Mouse (Mus musculus) heart, postnatal 10 days (tissue): ENCODE measurements around the gene Pmvk. TPM values are rescaled to one million over a fixed set of nuclear protein-coding genes. Genes with fewer than 3 reads are reported as not detected.

Experiments used
- DNase-seq, 2 experiments: peaks; one replicate each; pipeline ENCODE4 v3.0.0; 2021
- intact Hi-C: fragments of 180-260 bp; cut with DNase I; formaldehyde crosslinking; loops from one replicate; pipeline ENCODE4 v1.15.1; 2025
- total RNA-seq, 2 experiments: library from RNA; stranded (reverse); gene quantifications; 2 replicates each; pipeline ENCODE4 v1.2.3; 2021

Gene Pmvk
- 10 to 100 TPM in 1 of 2 experiments, 1 to 10 TPM in 1; 8.9 to 12.1 TPM for total RNA-seq

GRCm38 (mm10) chr3:89454401-89455177, at the start of gene Pmvk:
Gene Pmvk (plus strand): TSS chr3:89454541.
- DNase-seq = no peak
- intact Hi-C loops = loop anchor here (5.0 kb wide), 1 partner anchor 233 kb away; no protein-coding TSS in a partner anchor

- intact Hi-C loops = loop anchor here (5.0 kb wide), 1 partner anchor 40 kb away; no protein-coding TSS in a partner anchor
- DNase-seq = no peak
These were observed 47.5 kb upstream of the Pmvk start for GRCm38 (mm10) chr3:89406887-89407286.

- intact Hi-C loops = loop anchor here (5.0 kb wide), 1 partner anchor 39 kb away; no protein-coding TSS in a partner anchor
These were observed 45.9 kb upstream of the Pmvk start for GRCm38 (mm10) chr3:89408448-89408847.

DNA sequence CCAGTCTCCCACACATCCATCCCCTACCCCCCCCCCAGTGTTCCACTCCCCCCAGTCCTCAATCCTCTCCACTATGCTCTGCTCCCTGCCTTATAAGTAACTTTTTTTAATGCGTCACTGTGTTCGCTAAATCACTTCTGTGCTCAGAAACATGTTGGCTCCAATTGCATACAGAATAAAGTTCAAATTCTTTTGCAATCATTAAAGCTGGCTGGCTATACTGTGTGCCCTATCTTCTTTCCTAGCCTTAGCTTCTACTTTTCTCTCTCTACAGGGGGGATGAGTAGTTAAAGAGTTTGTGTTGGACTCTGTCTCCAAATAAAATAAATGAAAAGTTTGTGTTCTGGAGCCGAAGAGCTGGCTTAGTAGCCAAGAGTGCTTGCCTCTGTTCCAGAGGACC, 44.6 kb upstream of the Pmvk start:
- DNase-seq = no peak
- intact Hi-C loops = loop anchor here (2.0 to 5.0 kb wide), 2 partner anchors 15 to 38 kb away; partner anchors contain the start of gene Zbtb7b

More at GRCm38 (mm10) chr3:89408448-89408847, 45.9 kb upstream of the Pmvk start:
- no peak for DNase-seq

DNA sequence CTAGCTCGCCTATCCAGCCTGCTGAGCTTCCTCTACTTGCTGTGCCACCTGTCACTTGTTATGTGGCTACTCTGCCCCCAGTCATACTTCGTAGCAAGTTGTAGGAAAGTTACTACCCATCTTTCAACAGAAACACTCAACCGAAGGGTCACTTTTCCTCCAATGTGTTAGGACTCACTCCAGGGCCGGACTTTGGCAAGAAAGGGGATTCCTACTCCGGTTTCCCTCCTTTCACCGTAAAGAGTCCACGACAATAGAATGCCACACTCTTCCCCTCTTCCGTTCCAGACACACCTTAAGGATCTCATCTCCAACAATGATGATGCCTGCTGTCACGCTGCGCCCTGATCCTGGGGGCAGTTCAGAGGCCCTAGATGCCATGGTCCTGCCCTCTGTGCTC, 43.5 kb upstream of the Pmvk start:
- no peak for DNase-seq
- intact Hi-C loops = loop anchor here (1.0 to 2.0 kb wide), 2 partner anchors 16 to 33 kb away; partner anchors contain the start of gene Zbtb7b

DNA sequence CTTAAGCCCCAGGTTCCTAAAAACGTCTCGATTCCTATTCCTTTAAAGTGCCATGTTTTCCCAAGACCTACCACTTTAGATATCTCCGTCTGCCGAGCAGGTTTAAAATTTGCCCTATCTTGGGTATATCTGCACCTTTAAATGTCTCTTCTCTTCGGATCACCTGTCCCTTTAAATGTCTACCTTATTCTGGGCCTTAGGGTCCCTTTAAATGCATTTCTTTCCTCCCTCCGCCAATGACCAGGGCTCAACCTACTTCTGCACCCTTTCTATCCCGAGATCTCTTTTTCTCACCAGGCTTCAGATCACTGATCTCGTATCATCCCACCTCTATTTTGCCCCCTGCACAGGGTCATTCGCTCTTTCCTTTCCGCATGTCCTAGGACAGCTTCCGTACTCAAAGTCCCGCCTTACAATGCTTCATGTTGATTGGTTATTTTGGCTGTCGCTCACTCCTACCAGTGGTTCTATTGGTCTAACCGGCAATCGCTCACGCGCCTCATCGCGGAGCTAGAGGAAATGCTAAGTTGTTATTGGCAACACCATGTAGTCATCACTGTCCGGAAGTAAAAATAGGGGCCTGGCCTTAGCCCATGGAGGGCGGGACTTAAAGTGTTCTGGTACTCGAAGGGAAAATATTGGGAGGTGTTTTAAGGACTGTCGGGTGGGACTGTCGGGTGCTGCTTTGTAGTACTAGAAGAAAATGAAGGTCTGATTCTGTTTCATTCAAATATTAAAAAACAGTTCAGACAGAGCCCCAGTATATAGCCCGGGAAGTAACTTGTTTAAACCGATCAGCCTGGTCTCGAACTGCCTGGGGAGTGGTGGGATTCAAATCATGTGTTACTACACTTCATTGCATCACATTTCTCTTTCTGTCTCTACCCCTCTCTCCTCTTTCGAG, 42.6 kb upstream of the Pmvk start, which contains the start of gene Flad1:
Gene Flad1, minus strand, starts transcription at position 381 of the 904 bp plus-strand sequence.
- peak; percentile 100 for DNase-seq
- intact Hi-C loops = loop anchor here (1.0 to 2.0 kb wide), 2 partner anchors 17 to 33 kb away; partner anchors contain the start of gene Zbtb7b

DNA sequence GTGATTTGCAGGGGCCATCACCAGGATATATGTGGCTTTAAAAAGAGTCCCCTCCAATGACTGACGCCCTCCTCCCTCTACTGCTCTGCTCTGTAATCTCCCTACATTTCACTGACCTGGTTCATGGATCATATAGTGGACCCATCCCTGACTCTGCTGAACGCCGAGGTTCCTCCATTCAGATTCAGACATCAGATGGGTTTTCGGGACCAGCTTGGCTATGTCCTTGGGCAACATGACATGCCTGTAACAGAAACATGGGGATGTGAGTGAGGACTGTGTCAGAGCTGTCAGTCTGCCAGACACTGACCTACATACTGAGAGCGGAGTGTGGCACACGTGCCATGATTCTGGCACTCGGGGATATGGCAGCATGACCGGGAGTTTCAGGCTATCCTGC, 38.2 kb upstream of the Pmvk start:
- intact Hi-C loops = no loop called here
- no peak for DNase-seq

GRCm38 (mm10) chr3:89417131-89417530, 37.2 kb upstream of the Pmvk start:
- DNase-seq = no peak
- intact Hi-C loops = no loop called here

DNA sequence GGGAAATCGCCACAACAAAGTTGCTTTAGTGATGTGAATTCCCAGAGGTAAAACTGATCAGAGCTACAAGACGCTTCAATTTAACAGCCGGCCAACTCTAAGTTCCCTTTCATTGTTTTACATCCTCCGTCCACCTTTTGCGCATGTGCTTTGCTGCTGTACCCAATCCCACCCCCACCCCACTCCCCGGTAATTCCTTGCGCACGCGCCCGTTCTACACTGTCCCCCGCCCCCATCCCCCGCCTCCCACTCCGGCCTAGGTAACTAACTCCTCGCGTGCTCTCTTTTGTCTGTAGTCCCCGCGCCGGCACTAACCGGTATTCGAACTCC, 36.5 kb upstream of the Pmvk start:
- intact Hi-C loops = loop anchor here (2.0 kb wide), 1 partner anchor 23 kb away; the partner anchor contains the start of gene Zbtb7b

GRCm38 (mm10) chr3:89418170-89418860, 36.0 kb upstream of the Pmvk start, which contains the start of the genes Cks1b and Shc1:
Gene Cks1b (minus strand): TSS chr3:89418383.
Gene Shc1 (plus strand): TSS chr3:89418443.
- intact Hi-C loops = loop anchor here (2.0 kb wide), 1 partner anchor 24 kb away; the partner anchor contains the start of gene Zbtb7b
- peak; percentile 98 for DNase-seq

More for the DNA sequence above, 36.5 kb upstream of the Pmvk start:
- DNase-seq = no peak

DNA sequence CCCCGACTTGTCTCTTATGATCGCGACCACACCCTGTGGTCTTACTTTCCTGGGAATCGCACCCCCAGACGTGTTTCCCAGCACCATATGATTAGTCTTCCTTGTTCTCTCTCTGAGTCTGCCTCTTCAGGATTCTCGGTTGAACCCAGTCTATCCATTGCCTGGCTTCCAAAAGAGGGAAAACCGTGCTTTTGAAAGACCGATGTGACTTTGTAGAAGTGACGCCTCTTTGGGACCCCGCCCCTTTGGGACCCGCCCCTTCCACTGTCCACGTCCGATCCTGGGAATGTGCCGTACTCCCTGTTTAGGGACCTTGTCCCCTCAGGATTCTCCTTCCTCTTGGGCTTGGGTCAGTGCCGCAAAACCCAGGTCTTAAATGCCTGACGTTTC, 35.5 kb upstream of the Pmvk start:
- peak; percentile 86 to 90 for DNase-seq
- intact Hi-C loops = loop anchor here (2.0 kb wide), 1 partner anchor 24 kb away; the partner anchor contains the start of gene Zbtb7b

GRCm38 (mm10) chr3:89419571-89419970, 34.8 kb upstream of the Pmvk start:
- DNase-seq = peak; percentile 78 to 80
- intact Hi-C loops = loop anchor here (2.0 kb wide), 1 partner anchor 25 kb away; the partner anchor contains the start of gene Zbtb7b

DNA sequence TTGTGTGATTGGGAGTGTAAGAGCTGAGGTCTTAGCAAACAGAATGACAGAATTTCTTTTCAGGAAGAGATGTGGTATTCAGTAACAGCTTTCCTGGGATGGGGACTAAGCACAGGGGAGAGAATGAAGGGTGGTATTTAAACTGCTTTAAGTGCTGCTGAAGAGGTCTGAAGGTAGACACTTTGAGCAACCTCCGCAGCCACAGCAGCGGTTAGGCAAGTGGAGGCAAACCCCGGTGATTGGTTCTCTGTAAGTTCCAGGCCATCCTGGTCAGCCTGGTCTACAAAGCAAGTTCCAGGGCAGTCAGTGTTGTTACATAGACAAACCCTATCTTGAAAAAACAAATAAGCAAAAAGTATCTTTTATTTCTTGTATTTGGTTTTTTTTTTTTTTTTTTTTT, 34.4 kb upstream of the Pmvk start:
- intact Hi-C loops = loop anchor here (2.0 kb wide), 1 partner anchor 25 kb away; the partner anchor contains the start of gene Zbtb7b
- no peak for DNase-seq

- intact Hi-C loops = no loop called here
These were observed 33.9 kb upstream of the Pmvk start for GRCm38 (mm10) chr3:89420421-89420820.

DNA sequence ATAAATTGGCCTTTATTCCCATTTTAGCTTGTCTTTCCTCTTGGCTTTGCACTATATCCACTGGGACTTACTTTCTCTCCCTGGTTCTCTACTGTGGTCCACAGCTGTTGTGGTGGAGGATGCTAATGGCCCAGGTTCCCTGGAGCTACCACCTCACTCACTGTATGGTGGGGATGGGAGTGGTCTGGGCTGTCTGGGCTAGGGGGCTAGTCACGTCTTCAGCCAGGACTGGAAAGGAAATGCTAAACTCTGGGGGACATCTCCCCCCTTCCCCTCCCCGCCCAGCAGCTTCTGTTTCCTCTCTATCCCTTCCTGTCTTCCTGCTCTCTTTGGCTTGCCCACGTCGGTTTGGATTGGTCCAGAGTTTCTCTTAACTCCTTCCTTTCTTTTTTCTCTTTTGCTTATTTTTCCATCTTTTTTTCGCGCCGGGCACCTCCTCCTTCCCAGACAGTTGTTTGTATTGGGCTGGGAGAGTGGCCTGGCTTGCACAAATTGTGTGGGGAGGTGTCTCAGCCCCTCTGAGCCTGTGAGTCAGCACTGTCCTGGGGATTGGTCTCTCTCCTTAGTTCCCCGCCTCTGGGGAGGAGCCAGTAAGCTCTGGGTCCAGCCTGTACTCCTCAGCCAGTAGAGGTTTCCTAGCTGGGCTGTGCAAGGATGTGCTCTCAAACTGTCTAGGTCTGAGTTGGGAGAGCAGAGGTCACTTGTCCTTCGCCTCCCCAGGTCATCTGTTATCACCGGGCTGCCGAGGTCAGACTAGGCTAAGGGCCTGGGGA, 33.2 kb upstream of the Pmvk start:
- intact Hi-C loops = no loop called here
- peak; percentile 88 to 90 for DNase-seq

More at GRCm38 (mm10) chr3:89420421-89420820, 33.9 kb upstream of the Pmvk start:
- no peak for DNase-seq

- peak; percentile 43 to 50 for DNase-seq
- intact Hi-C loops = no loop called here
These were observed 32.4 kb upstream of the Pmvk start for GRCm38 (mm10) chr3:89421810-89422473.

DNA sequence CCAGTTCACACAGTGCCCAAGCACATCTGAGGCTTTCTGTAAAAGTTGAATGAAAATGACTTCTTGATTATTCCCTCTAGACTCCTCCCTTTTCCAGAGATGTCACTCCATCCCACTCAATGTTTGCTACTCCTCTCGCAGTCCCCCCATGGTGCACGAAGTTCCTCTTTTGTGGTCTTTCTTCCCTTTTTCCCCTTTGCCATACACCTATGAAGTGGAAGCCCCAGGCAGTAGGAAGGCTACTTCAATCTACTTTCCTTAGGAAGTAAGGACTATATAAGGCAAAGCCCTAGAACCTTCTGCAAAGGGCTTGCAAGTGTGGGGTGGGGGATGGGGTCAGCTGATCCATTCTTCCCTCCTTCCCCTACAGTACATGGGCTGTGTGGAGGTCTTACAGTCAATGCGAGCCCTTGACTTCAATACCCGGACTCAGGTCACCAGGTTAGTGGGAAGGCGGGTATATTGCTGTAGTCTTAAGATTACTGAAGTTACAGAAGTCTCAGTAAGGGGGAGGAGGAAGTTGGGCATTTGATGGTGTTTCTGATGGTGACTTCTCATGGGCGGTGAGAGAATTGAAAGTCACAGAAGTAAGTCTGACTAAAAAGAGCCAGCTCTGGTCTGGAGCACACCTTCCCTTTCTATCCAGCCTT, 31.7 kb upstream of the Pmvk start:
- DNase-seq = no peak
- intact Hi-C loops = no loop called here
